Mouse (Mus musculus): ENCODE measurements around the gene Dazap1.

- no peak for TF ChIP-seq CTCF (IDR thresholded peaks at IDR 0.05 in 2 of 3, conservative IDR thresholded peaks at IDR 0.05 in 1 of 3; ENCODE audit: control insufficient read depth in 1 of 3, insufficient read depth in 1 of 3, low read depth in 2 of 3, low read length in 3 of 3, poor library complexity in 1 of 3, severe bottlenecking in 1 of 3)
- no peak for TF ChIP-seq POLR2A (IDR thresholded peaks at IDR 0.05; ENCODE audit: control insufficient read depth in 1 of 2, insufficient read depth in 1 of 2, low read depth in 1 of 2, low read length in 2 of 2, poor library complexity in 1 of 2)
- TF ChIP-seq MAFK (IDR thresholded peaks at IDR 0.05; ENCODE audit: borderline replicate concordance, low read depth, low read length), result no peak
- TF ChIP-seq GATA1 (IDR thresholded peaks at IDR 0.05; ENCODE audit: low read depth, low read length), result no peak
- no peak for TF ChIP-seq EP300 (IDR thresholded peaks at IDR 0.05; ENCODE audit: low read depth in 1 of 2, low read length in 2 of 2)
- no peak for TF ChIP-seq USF1 (IDR thresholded peaks at IDR 0.05; ENCODE audit: low read depth, low read length)
- TF ChIP-seq HCFC1 (IDR thresholded peaks at IDR 0.05; ENCODE audit: low read depth, low read length), result no peak
- no peak for TF ChIP-seq JUND (IDR thresholded peaks at IDR 0.05; ENCODE audit: low read depth, low read length)
These were observed 12.6 kb downstream of the Dazap1 start for GRCm38 (mm10) chr10:80273847-80274246.

Data from MEL (cell line).